Mouse (Mus musculus) left cerebral cortex, adult 2 months (tissue): ENCODE measurements at regions not wholly inside any gene's neighbourhood (a gene's known extent, or its start where the extent isn't known, plus 50 kb on each side); places are given as distances from the start of the nearest gene placed in this dataset.

Source experiments
- DNase-seq, 2 experiments: peaks; one replicate each; pipeline ENCODE4 v3.0.0; 2021 to 2022; ENCODE audit warnings: low spot score in 2 of 2, mixed read lengths in 1 of 2; ENCODE audit errors: extremely low spot score in 1 of 2
- H3K27ac ChIP-seq: fragments of 200-600 bp; 2 replicates; pipeline ENCODE4 v1.8.1; 2022
- H3K4me3 ChIP-seq: fragments of 200-600 bp; 2 replicates; pipeline ENCODE4 v1.8.1; 2022
- CTCF ChIP-seq: fragments of 200-600 bp; IDR thresholded peaks from 2 replicates; pipeline ENCODE4 v1.8.1; 2022; ENCODE audit warnings: antibody characterized with exemption, mild to moderate bottlenecking, moderate library complexity
- intact Hi-C: fragments of 180-260 bp; cut with DNase I; formaldehyde crosslinking; loops from one replicate; pipeline ENCODE4 v1.15.1; 2025

DNA sequence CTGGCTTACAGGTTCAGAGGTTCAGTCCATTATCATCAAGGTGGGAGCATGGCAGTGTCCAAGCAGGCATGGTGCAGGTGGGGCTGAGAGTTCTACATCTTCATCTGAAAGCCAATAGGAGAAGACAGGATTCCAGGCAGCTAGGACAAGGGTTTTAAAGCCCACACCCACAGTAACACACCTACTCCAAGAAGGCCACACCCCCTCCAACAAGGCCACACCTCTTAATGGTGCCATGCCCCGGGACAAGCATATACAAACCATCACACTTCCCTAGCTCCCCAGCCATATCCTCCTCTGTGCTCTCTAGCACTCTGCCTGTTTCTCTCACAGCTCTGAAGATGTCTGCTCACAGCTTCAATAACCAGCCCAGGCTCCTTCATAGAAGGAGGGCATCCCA lies 61.8 kb upstream of the Ywhaq start:
- Histone ChIP-seq H3K4me3 (no peak overlapping the region), H3K27ac (no peak overlapping the region)
- no peak for TF ChIP-seq CTCF
- intact Hi-C loops, result no loop called here
- no peak for DNase-seq

DNA sequence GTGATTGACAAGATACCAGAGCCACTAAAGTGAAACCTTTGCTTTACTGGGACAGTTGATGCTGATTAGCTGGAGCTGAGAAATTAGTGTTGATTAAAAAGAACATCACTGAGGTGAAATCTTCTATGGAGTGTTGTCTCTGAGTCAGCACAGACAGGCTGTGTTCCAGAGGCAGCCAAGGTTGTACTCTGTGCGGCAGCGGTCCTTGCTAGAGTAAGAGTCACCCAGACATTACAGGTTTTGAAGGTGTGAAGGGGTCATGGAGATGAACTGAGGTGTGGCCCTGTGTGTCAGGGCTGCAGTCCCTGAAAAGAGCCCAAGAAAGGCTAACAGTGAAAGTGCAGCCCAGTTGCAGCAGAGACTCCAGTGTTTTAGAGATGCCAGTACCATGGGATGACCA lies 59.1 kb upstream of the Ywhaq start:
- no peak overlapping the region for H3K27ac ChIP-seq
- no peak for TF ChIP-seq CTCF
- H3K4me3 ChIP-seq, result no peak overlapping the region
- no peak for DNase-seq
- intact Hi-C loops, result no loop called here

DNA sequence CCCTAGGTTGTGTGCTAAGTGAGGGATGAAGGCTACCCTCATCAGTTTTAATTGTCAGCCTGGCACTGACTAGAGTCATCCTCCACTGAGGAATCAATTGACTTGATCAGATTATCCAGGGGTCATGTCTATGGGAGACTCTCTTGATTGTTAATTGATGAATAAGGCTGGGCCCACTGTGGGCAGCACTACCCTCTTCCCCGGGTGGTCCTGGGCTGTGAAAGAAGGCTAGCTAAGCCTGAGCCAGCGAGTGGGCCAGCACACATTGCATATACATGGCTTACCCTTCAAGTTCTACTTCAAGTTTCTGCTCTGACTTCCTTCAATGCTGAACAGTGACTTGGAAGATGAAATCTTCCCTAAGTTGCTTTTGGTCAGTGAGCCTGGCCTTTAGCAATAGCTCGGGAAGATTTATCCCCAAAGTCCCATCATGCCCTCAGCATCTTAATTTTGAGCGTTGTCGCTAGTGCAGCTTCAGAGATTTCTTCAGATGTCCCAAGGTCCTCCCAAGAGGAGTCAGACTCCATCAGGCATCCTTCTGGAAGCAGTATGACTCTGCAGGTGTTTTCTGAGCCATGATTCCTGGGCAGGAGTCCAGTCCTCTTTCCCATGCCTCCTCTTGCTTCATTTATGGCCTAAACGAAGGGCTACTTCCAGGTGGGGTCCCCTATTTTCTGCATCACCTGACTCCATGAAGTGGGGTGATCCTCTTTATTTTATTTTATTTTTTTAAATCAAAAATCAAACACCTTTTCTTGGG lies 55.7 kb upstream of the Ywhaq start:
- no peak overlapping the region for H3K27ac ChIP-seq
- intact Hi-C loops, result no loop called here
- no peak for DNase-seq
- H3K4me3 ChIP-seq, result no peak overlapping the region
- TF ChIP-seq CTCF, result no peak

DNA sequence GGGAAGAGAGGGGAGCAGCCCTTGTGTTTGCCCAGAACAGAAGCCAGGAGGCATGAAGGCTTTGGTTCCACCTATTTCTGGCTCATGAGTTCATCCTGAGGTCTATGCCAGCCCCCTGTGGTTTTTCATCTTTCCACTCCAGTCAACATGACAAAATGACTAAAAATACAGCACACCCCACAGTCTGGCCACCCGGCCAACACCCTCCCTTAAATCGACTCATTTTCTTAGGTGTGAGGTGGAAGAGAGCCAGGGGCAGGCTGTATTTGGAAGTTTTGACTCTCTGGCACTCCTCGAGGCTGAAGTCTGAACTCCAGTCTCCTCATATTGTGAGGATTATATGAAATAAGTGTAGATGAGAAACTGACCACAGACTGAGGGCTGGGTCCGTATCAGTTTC lies 55.0 kb upstream of the Ywhaq start:
- DNase-seq, result peak; percentile 18 to 25

DNA sequence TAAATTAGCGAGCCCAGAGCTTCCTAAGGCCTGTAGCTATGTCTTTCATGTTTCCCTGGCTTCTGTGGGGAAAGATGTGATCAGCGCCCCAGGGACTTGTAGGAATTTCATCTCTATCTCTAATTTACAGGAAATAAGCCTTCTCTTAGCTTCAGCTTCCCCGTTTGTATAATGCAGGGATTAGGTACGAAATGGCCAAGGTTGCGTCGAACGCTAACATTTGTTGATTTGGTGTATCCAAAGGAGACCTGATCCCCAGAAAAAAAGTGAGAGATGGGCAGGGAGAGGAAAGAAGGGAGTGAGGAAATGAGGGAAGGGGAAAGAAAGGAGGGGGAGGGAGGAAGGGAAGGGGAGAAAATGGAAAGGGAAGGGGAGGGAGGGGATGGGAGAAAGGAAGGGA lies 54.5 kb upstream of the Ywhaq start:
- no peak for TF ChIP-seq CTCF
- H3K27ac ChIP-seq, result no peak overlapping the region
- intact Hi-C loops, result no loop called here
- H3K4me3 ChIP-seq, result no peak overlapping the region
- DNase-seq, result no peak

More for the DNA sequence above, 55.0 kb upstream of the Ywhaq start:
- Histone ChIP-seq H3K4me3 (no peak overlapping the region), H3K27ac (no peak overlapping the region)
- peak; percentile 48 for TF ChIP-seq CTCF
- intact Hi-C loops, result no loop called here

DNA sequence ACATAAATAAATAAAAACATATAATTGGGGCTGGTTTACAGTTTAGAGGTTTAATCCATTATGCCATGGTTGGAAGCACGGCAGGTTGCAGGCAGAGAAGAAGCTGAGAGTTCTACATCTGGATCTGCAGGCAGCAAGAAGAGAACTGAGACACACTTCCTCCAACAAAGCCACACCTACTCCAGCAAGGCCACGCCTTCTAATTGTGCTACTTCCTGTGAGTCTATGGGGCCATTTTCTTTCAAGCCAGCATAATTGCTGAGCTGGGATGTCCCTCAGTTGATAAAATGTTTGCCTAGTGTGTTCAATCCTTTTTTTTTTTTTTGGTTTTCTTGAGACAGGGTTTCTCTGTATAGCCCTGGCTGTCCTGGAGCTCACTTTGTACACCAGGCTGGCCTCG lies 52.8 kb upstream of the Ywhaq start:
- TF ChIP-seq CTCF, result no peak
- DNase-seq, result no peak
- Histone ChIP-seq H3K27ac (no peak overlapping the region), H3K4me3 (no peak overlapping the region)
- intact Hi-C loops, result no loop called here
